Comparison of ENCODE assay signal across 22 mouse cellular contexts in the genomic region with DNA sequence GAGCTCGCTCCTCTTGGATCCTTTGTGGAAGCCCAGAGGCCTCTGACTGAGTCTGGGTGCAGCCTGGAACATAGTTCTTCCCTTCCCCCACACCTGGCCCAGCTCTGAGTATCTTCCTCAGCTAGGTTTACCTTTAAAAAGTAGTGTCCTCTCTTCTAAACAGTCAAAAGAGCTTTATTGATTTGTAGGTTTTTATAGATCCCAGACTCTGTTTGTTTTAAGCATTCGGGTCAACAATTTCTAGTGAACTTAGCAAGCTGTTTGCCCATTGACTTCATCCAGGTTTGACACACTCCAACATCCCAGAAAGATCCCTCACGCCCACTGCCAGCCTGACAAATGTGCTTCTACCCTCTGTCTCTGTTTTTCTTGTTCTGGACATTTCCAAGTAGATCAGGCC. TPM values are rescaled to one million over a fixed set of nuclear protein-coding genes. Genes with fewer than 3 reads are reported as not detected.
"Had no signal": no experiment of that assay in that cellular context is flagged by ENCODE, and none has a peak within 500 bp of the region (broad histone marks: within the 10 kb centered on the region; RNA-seq: fewer than 3 reads in every experiment).

No protein-coding gene starts in this region.

- H3K4me3 ChIP-seq: lung, embryonic 15.5 days; midbrain, embryonic 10.5 days; midbrain, embryonic 12.5 days; myocyte; neural tube, embryonic 13.5 days; neural tube, embryonic 15.5 days had no signal

- H3K9ac ChIP-seq: liver, embryonic 14.5 days; lung, embryonic 15.5 days; midbrain, embryonic 12.5 days; neural tube, embryonic 13.5 days; neural tube, embryonic 15.5 days had no signal

- H3K27me3 ChIP-seq: lung, embryonic 15.5 days; neural tube, embryonic 13.5 days; neural tube, embryonic 15.5 days had no signal

- H3K4me2 ChIP-seq: lung, embryonic 15.5 days; midbrain, embryonic 12.5 days; neural tube, embryonic 13.5 days; neural tube, embryonic 15.5 days had no signal

- H3K9me3 ChIP-seq: lung, embryonic 15.5 days; midbrain, embryonic 10.5 days; midbrain, embryonic 12.5 days; neural tube, embryonic 13.5 days; neural tube, embryonic 15.5 days had no signal

- ATAC-seq: lung, postnatal 0 days; midbrain, embryonic 16.5 days had no signal

- H3K27ac ChIP-seq: liver, embryonic 14.5 days; lung, embryonic 15.5 days; midbrain, embryonic 10.5 days; midbrain, embryonic 12.5 days; neural tube, embryonic 13.5 days; neural tube, embryonic 15.5 days had no signal

- H3K36me3 ChIP-seq: lung, embryonic 15.5 days; midbrain, embryonic 10.5 days; midbrain, embryonic 12.5 days; neural tube, embryonic 13.5 days; neural tube, embryonic 15.5 days had no signal

- DNase-seq: lung, adult 2 months; lung, postnatal 14 days; lung, postnatal 4 days; midbrain, embryonic 14.5 days; retina, postnatal 1 day; right cerebral cortex, adult 18-20 months; right cerebral cortex, postnatal 25 days; right cerebral cortex, postnatal 4 days; spleen, adult 18-20 months; thymus, adult 18-20 months; thymus, postnatal 14 days; thymus, postnatal 36 days had no signal

RNA-seq across cellular contexts. Expression of a gene that starts 38.6 kb away (rescaled TPM):
- total RNA-seq: megakaryocyte-erythroid progenitor cell, adult 5-6 weeks had no signal
